Mouse (Mus musculus): ENCODE data around the gene Clock.

DNA sequence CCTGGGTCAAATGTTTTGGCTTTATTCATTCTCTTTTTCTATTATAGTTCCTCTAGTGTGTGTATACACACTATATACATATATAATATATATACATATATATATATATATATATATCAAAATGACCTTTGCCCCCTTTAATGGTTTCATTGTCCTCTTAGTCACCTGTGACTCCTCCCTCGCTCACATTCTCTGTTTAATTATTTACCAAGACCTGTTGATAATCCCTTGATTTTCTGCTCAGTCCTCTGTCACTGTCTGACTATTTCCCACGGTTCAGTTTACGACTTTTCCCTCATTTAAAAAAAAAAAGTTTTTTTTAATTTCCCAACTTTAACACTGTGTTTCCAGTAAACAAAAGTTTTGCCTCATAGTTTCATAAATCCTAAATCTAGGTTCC is 1.7 kb upstream of the Clock start:
- no peak for TF ChIP-seq CTCF (IDR thresholded peaks at IDR 0.05; ENCODE audit: borderline replicate concordance, insufficient read depth, low read depth, low read length)
- TF ChIP-seq POLR2A (IDR thresholded peaks at IDR 0.05; ENCODE audit: borderline replicate concordance, insufficient read depth, low read length): no peak
